Mouse (Mus musculus) limb, embryonic 10.5 days (tissue): ENCODE measurements around the gene Shisal1. TPM values are rescaled to one million over a fixed set of nuclear protein-coding genes. Genes with fewer than 3 reads are reported as not detected.
A peak's percentile ranks its signal among the peaks of the same experiment; 100 is the strongest.

Experiments
- DNase-seq: peaks from one replicate; pipeline ENCODE4 v3.0.0-alpha.2; 2017; ENCODE audit warnings: low spot score
- H3K27ac ChIP-seq: fragments of 300-500 bp; sonication (generic); 2 replicates; pipeline ENCODE4 v1.5.1; 2016; ENCODE audit warnings: mild to moderate bottlenecking
- H3K27me3 ChIP-seq: fragments of 300-500 bp; sonication (generic); 2 replicates; pipeline ENCODE4 v1.6.1; 2016; ENCODE audit warnings: low read depth, mild to moderate bottlenecking; ENCODE audit not compliant: poor library complexity, severe bottlenecking
- H3K36me3 ChIP-seq: fragments of 300-500 bp; sonication (generic); 2 replicates; pipeline ENCODE4 v1.6.1; 2016; ENCODE audit warnings: mild to moderate bottlenecking, moderate library complexity
- H3K4me1 ChIP-seq: fragments of 300-500 bp; sonication (generic); 2 replicates; pipeline ENCODE4 v1.6.1; 2016
- H3K4me3 ChIP-seq: fragments of 300-500 bp; sonication (generic); 2 replicates; pipeline ENCODE4 v1.5.1; 2016; ENCODE audit warnings: mild to moderate bottlenecking, moderate library complexity
- H3K9me3 ChIP-seq: fragments of 300-500 bp; sonication (generic); replicated peaks from 2 replicates; pipeline ENCODE4 v1.6.1; 2016; ENCODE audit warnings: mild to moderate bottlenecking
- WGBS: fragments of 180-500 bp; shearing (Covaris S2); methylation state at CpG from one replicate; pipeline ENCODE4 v1.1.7; 2016; 5-methylcytosine and 5-hydroxymethylcytosine counted together
- polyA plus RNA-seq: library from polyadenylated mRNA; unstranded; fragments of >200 nt; fragmentation: Nextera tagmentation; extraction: Ambion mirVana; gene quantifications from 2 replicates; pipeline ENCODE4 v1.2.1, GENCODE M21; 2016

Shisal1 gene
- polyA plus RNA-seq, 1 experiment from 2014 or later, result 0.73 TPM

DNA sequence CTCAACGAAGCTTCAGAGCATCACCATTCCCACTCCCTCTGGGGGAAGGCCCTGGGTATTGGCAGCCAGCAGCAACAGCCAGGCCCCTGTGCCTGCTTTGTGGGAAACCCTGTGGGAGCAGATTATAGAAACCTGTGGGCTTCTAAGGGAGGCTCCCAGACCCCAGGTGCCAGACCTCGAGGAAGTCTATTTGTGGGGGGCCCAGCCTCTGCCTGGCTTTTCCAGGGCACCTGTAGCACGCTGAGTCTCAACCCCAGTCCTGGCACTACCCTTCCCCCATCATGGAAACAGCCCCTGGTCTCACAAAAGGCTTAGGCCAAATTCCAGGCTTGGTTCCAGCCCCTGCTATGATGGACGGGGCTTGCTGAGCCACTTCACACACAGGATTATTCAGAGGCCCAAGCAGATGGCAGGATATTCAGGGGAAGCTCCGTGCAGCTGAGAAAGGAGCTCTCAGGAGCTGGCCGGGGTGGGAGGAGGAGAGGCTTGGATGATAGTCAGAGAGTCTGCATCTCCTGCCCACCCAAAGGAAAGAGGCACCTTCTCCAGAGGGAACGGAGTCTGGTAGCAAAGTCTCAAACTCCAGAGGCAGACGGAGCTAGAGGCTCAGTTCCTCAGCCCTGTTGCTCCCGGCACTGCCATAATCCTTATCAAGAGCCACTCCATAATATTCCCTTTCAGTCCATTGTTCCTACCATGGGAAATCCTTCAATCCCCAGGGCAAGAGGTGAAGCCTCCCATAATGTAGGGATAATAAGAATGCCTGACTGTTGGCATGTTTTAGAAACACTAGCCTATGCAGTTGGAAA is 32.7 kb downstream of the Shisal1 start:
- peaks cover 43% of the 10 kb centered on the region for H3K27me3 ChIP-seq
- no peak for DNase-seq
- H3K4me1 ChIP-seq, result peaks cover 45% of the 10 kb centered on the region
- H3K36me3 ChIP-seq, result no peaks in the 10 kb centered on the region
- no peaks in the 10 kb centered on the region for H3K9me3 ChIP-seq
- 51% methylated on average over 9 of the region's 9 CpGs for WGBS
- no peak overlapping the region for H3K4me3 ChIP-seq
- peak overlapping the region; percentile 53; the same call in 1 of the 2 replicates for H3K27ac ChIP-seq

DNA sequence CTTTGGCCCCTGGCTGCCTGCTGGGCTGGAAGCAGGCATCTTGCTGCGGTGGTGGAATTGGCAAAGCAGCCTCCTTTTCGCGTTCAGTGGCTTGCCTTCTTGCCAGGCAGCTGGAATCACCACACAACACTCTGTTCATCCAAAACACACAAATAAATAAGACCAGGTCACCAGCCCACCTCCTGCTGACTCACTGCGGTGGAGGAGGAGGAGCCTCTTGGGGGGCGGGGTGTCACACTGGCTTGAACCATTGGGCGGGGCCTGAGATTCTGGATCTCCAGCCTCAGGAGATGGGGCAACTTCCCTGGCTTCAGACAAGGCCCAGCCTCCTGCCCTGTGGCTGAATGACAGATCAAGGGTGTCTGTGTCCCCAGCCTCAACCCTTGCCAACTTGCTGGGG is 34.5 kb downstream of the Shisal1 start:
- peak; percentile 51 for DNase-seq
- Histone ChIP-seq H3K27me3 (peaks cover 35% of the 10 kb centered on the region), H3K9me3 (no peaks in the 10 kb centered on the region), H3K36me3 (no peaks in the 10 kb centered on the region), H3K4me1 (peaks cover 49% of the 10 kb centered on the region), H3K4me3 (no peak overlapping the region), H3K27ac (0 out of 2 replicates have a peak overlapping the region, but pooled peaks have one; percentile 59)
- WGBS, result 8% methylated on average over 6 of the region's 6 CpGs

DNA sequence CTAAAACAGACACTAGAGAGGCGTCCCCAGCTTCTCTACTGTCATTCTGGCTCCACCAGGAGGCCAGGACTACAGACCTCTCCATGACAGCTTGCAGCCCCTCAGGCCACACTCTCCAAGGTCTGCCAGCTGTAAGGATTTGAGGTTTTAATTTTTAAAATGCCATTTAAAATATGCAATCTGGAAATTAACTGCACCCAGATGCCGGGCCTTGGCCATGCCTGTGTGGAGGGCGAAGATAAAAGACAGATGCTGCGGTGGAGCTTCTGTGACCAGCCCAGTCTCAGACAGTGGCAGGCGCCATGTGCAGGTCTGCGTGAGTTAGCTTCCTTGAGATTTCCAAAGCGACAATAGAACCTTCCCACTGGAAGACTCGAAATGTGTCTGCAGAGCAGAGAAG is 36.8 kb downstream of the Shisal1 start:
- peaks cover 50% of the 10 kb centered on the region for H3K4me1 ChIP-seq
- peak; percentile 47 for DNase-seq
- H3K27ac ChIP-seq, result peak overlapping the region; percentile 59; the same call in 1 of the 2 replicates
- WGBS, result 48% methylated on average over 8 of the region's 8 CpGs
- H3K36me3 ChIP-seq, result no peaks in the 10 kb centered on the region
- no peak overlapping the region for H3K4me3 ChIP-seq
- H3K27me3 ChIP-seq, result peaks cover 25% of the 10 kb centered on the region
- no peaks in the 10 kb centered on the region for H3K9me3 ChIP-seq

- H3K4me1 ChIP-seq, result peaks cover 47% of the 10 kb centered on the region
- no peak for DNase-seq
- WGBS, result 43% methylated on average over 3 of the region's 3 CpGs
- H3K9me3 ChIP-seq, result no peaks in the 10 kb centered on the region
- H3K36me3 ChIP-seq, result no peaks in the 10 kb centered on the region
- H3K27me3 ChIP-seq, result peaks cover 18% of the 10 kb centered on the region
- H3K4me3 ChIP-seq, result no peak overlapping the region
- peak overlapping the region; percentile 44 for H3K27ac ChIP-seq
These were observed 38.3 kb downstream of the Shisal1 start for GRCm38 (mm10) chr15:84408576-84408975.

DNA sequence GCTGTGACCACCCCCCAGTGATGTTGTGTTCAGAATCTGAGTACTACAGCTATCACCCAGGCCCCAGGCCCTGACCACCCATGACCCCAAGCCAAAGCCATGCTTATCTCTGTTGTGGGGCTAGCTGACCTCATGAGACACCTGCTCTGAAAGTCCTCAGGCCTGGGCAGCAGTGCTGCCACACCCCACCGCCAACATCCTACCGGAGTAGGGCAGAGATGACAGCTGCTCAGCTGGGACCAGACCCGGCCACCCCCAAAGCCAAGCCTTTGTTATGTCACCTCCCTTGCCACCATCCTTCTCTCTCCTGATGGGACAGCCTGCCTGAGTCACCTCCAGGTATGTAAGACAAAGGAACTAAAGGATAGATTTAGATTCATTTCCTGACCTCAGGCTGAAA is 41.1 kb downstream of the Shisal1 start:
- no peak for DNase-seq
- H3K4me3 ChIP-seq, result no peak overlapping the region
- H3K9me3 ChIP-seq, result no peaks in the 10 kb centered on the region
- H3K27me3 ChIP-seq, result peaks cover 20% of the 10 kb centered on the region
- H3K4me1 ChIP-seq, result peaks cover 31% of the 10 kb centered on the region
- no peaks in the 10 kb centered on the region for H3K36me3 ChIP-seq
- 86% methylated on average over 3 of the region's 3 CpGs for WGBS
- no peak overlapping the region for H3K27ac ChIP-seq

- Histone ChIP-seq H3K27me3 (peaks cover 20% of the 10 kb centered on the region), H3K36me3 (no peaks in the 10 kb centered on the region), H3K4me3 (no peak overlapping the region), H3K9me3 (no peaks in the 10 kb centered on the region), H3K4me1 (peaks cover 11% of the 10 kb centered on the region), H3K27ac (0 out of 2 replicates have a peak overlapping the region, but pooled peaks have one; percentile 4)
- DNase-seq, result no peak
- 80% methylated on average over 10 of the region's 10 CpGs for WGBS
These were observed 43.3 kb downstream of the Shisal1 start for GRCm38 (mm10) chr15:84403454-84404113.

GRCm38 (mm10) chr15:84398617-84399016 is 48.3 kb downstream of the Shisal1 start:
- WGBS, result 94% methylated on average over 4 of the region's 4 CpGs
- Histone ChIP-seq H3K4me3 (no peak overlapping the region), H3K27me3 (peaks cover 13% of the 10 kb centered on the region; the same call in 1 of the 2 replicates), H3K9me3 (no peaks in the 10 kb centered on the region), H3K36me3 (no peaks in the 10 kb centered on the region), H3K27ac (no peak overlapping the region), H3K4me1 (peaks cover 19% of the 10 kb centered on the region)
- no peak for DNase-seq

- WGBS, result 75% methylated on average over 14 of the region's 14 CpGs
- 0 out of 2 replicates have a peak, but pooled peaks cover 5% of the 10 kb centered on the region for H3K27me3 ChIP-seq
- 0 out of 2 replicates have a peak overlapping the region, but pooled peaks have one; percentile 8 for H3K27ac ChIP-seq
- no peaks in the 10 kb centered on the region for H3K36me3 ChIP-seq
- H3K4me1 ChIP-seq, result peaks cover 24% of the 10 kb centered on the region
- DNase-seq, result no peak
- H3K9me3 ChIP-seq, result no peaks in the 10 kb centered on the region
- no peak overlapping the region for H3K4me3 ChIP-seq
These were observed 49.2 kb downstream of the Shisal1 start for GRCm38 (mm10) chr15:84397663-84398169.

DNA sequence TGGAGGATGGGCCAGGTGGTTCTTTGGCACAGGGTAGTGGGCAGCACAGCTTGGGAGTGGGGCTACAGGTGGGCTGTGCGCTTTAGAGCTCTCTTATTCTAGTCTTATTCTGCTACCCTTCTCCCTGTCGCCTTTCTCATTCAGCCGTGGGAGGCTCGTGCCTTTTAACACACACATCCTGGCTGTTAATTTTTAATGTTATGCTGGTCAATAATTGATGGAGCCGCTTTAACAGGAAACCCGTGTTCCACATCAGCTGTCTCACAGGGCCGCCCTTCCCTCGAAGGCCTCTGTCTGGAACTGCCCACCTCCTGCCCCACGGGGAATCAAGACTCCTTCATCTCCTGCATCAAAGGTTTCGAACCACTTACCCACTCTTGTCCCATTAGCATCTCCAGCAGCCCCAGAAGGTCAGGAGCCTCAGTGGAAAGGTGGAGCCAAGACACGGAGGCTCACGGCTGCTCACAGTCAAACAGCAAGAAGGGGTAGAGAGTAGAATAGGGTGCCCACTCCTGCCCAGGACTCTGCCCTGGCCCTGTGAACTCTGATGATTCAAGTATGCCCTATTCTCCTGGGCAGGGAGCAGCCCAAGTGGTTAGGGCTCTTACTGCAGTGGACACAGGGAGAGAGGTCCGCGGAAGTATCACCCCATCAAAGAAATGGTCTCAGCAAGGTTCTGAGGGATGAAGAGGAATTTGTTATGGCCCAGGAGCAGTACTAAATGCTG is 51.4 kb downstream of the Shisal1 start:
- Histone ChIP-seq H3K36me3 (no peaks in the 10 kb centered on the region), H3K27me3 (0 out of 2 replicates have a peak, but pooled peaks cover 3% of the 10 kb centered on the region), H3K27ac (no peak overlapping the region), H3K4me3 (no peak overlapping the region), H3K9me3 (no peaks in the 10 kb centered on the region), H3K4me1 (peaks cover 24% of the 10 kb centered on the region)
- WGBS, result 83% methylated on average over 14 of the region's 14 CpGs
- no peak for DNase-seq

- H3K36me3 ChIP-seq, result no peaks in the 10 kb centered on the region
- no peaks in the 10 kb centered on the region for H3K9me3 ChIP-seq
- no peaks in the 10 kb centered on the region for H3K27me3 ChIP-seq
- peaks cover 24% of the 10 kb centered on the region for H3K4me1 ChIP-seq
- WGBS, result 38% methylated on average over 6 of the region's 6 CpGs
- H3K27ac ChIP-seq, result 0 out of 2 replicates have a peak overlapping the region, but pooled peaks have one; percentile 12
- no peak overlapping the region for H3K4me3 ChIP-seq
- no peak for DNase-seq
These were observed 53.6 kb downstream of the Shisal1 start for GRCm38 (mm10) chr15:84393341-84393740.

- Histone ChIP-seq H3K9me3 (0 out of 2 replicates have a peak, but pooled peaks cover 1% of the 10 kb centered on the region), H3K36me3 (no peaks in the 10 kb centered on the region), H3K27ac (no peak overlapping the region), H3K4me1 (peaks cover 22% of the 10 kb centered on the region), H3K4me3 (no peak overlapping the region), H3K27me3 (no peaks in the 10 kb centered on the region)
- DNase-seq, result no peak
- WGBS, result 82% methylated on average over 5 of the region's 5 CpGs
These were observed 54.1 kb downstream of the Shisal1 start for GRCm38 (mm10) chr15:84392840-84393239.

- H3K4me1 ChIP-seq, result peaks cover 17% of the 10 kb centered on the region
- H3K27me3 ChIP-seq, result no peaks in the 10 kb centered on the region
- WGBS, result 93% methylated on average over 4 of the region's 4 CpGs
- no peak overlapping the region for H3K27ac ChIP-seq
- H3K36me3 ChIP-seq, result no peaks in the 10 kb centered on the region
- peaks cover 5% of the 10 kb centered on the region; the same call in 1 of the 2 replicates for H3K9me3 ChIP-seq
- DNase-seq, result no peak
- H3K4me3 ChIP-seq, result no peak overlapping the region
These were observed 54.8 kb downstream of the Shisal1 start for GRCm38 (mm10) chr15:84392131-84392530.
